Comparison of ENCODE assay signal across 22 mouse cellular contexts in genomic region chr2:74709465-74710419, GRCm38 (mm10). TPM values are rescaled to one million over a fixed set of nuclear protein-coding genes. Genes with fewer than 3 reads are reported as not detected.
DNase-seq lines count a peak whose midpoint lies in the region; ATAC-seq and TF ChIP-seq lines count a peak whose summit lies in the region.
"Had no signal": no experiment of that assay in that cellular context is flagged by ENCODE, and none has a peak within 500 bp of the region (broad histone marks: within the 10 kb centered on the region; RNA-seq: fewer than 3 reads in every experiment).

No protein-coding gene starts in this region.

- H3K4me2 ChIP-seq in forebrain, embryonic 16.5 days (ENCODE audit: low read length) = no peak overlapping the region
- H3K4me2 ChIP-seq in kidney, embryonic 16.5 days (replicated peaks; ENCODE audit: low read depth, low read length) = peak overlapping the region; percentile 72
- peak overlapping the region; percentile 69 for H3K4me2 ChIP-seq in neural tube, embryonic 13.5 days
- H3K4me2 ChIP-seq: embryonic facial prominence, embryonic 13.5 days; forebrain, embryonic 15.5 days; heart, embryonic 12.5 days; hindbrain, embryonic 13.5 days; limb, embryonic 15.5 days had no signal

- TF ChIP-seq CTCF in lung, adult 2 months (IDR thresholded peaks at IDR 0.05; ENCODE audit: insufficient read depth, low read length) = no peak

- TF ChIP-seq POLR2A in lung, adult 2 months (IDR thresholded peaks at IDR 0.05; ENCODE audit: borderline replicate concordance, extremely low read depth, low read depth, low read length) = no peak

- peak; percentile 27 for DNase-seq in forebrain, embryonic 10.5 days (ENCODE audit: extremely low spot score, low spot score)
- no peak for DNase-seq in kidney, adult 11 months
- DNase-seq in embryonic facial prominence, embryonic 10.5 days (ENCODE audit: low spot score) = peak; percentile 25
- no peak for DNase-seq in lung, adult 2 months
- no peak for DNase-seq in lung, adult 18-20 months
- DNase-seq: cerebellum, adult 9-10 months; heart, postnatal 14 days; right cerebral cortex, postnatal 14 days; spleen, adult 18-20 months; thymus, adult 18-20 months had no signal

- H3K27ac ChIP-seq in forebrain, embryonic 10.5 days = no peak overlapping the region
- H3K27ac ChIP-seq in forebrain, embryonic 16.5 days (ENCODE audit: low read length) = no peak overlapping the region
- H3K27ac ChIP-seq in kidney, embryonic 16.5 days (ENCODE audit: low read length) = peak overlapping the region; percentile 99
- no peak overlapping the region for H3K27ac ChIP-seq in embryonic facial prominence, embryonic 10.5 days (replicated peaks)
- peak overlapping the region; percentile 100 for H3K27ac ChIP-seq in neural tube, embryonic 13.5 days (replicated peaks)
- H3K27ac ChIP-seq: embryonic facial prominence, embryonic 13.5 days; forebrain, embryonic 15.5 days; hindbrain, embryonic 13.5 days; limb, embryonic 15.5 days had no signal

- no peaks in the 10 kb centered on the region for H3K9me3 ChIP-seq in forebrain, embryonic 10.5 days
- no peaks in the 10 kb centered on the region for H3K9me3 ChIP-seq in forebrain, embryonic 16.5 days (ENCODE audit: control insufficient read depth, low read length)
- no peaks in the 10 kb centered on the region for H3K9me3 ChIP-seq in kidney, embryonic 16.5 days (ENCODE audit: low read length)
- no peaks in the 10 kb centered on the region for H3K9me3 ChIP-seq in embryonic facial prominence, embryonic 10.5 days
- no peaks in the 10 kb centered on the region for H3K9me3 ChIP-seq in neural tube, embryonic 13.5 days
- H3K9me3 ChIP-seq: embryonic facial prominence, embryonic 13.5 days; forebrain, embryonic 15.5 days; heart, embryonic 12.5 days; hindbrain, embryonic 13.5 days; limb, embryonic 15.5 days had no signal

- H3K36me3 ChIP-seq in forebrain, embryonic 10.5 days (replicated peaks) = no peaks in the 10 kb centered on the region
- H3K36me3 ChIP-seq in forebrain, embryonic 16.5 days (ENCODE audit: control insufficient read depth, insufficient read depth) = no peaks in the 10 kb centered on the region
- H3K36me3 ChIP-seq in kidney, embryonic 16.5 days (ENCODE audit: insufficient read depth, low read length) = no peaks in the 10 kb centered on the region
- no peaks in the 10 kb centered on the region for H3K36me3 ChIP-seq in embryonic facial prominence, embryonic 10.5 days (replicated peaks)
- no peaks in the 10 kb centered on the region for H3K36me3 ChIP-seq in neural tube, embryonic 13.5 days
- H3K36me3 ChIP-seq: embryonic facial prominence, embryonic 13.5 days; forebrain, embryonic 15.5 days; heart, embryonic 12.5 days; hindbrain, embryonic 13.5 days; limb, embryonic 15.5 days had no signal

- peaks cover 100% of the 10 kb centered on the region for H3K27me3 ChIP-seq in forebrain, embryonic 10.5 days (ENCODE audit: poor library complexity, severe bottlenecking)
- H3K27me3 ChIP-seq in forebrain, embryonic 16.5 days (replicated peaks; ENCODE audit: control insufficient read depth, insufficient read depth, low read length) = peaks cover 82% of the 10 kb centered on the region
- H3K27me3 ChIP-seq in kidney, embryonic 16.5 days (ENCODE audit: insufficient read depth, low read length) = no peaks in the 10 kb centered on the region
- H3K27me3 ChIP-seq in embryonic facial prominence, embryonic 10.5 days (replicated peaks; ENCODE audit: low read depth, poor library complexity, severe bottlenecking) = peaks cover 100% of the 10 kb centered on the region
- no peaks in the 10 kb centered on the region for H3K27me3 ChIP-seq in neural tube, embryonic 13.5 days

- H3K4me1 ChIP-seq in forebrain, embryonic 10.5 days = peaks cover 18% of the 10 kb centered on the region
- H3K4me1 ChIP-seq in forebrain, embryonic 16.5 days (replicated peaks; ENCODE audit: control insufficient read depth, insufficient read depth, low read length) = peaks cover 15% of the 10 kb centered on the region
- peaks cover 34% of the 10 kb centered on the region for H3K4me1 ChIP-seq in kidney, embryonic 16.5 days (ENCODE audit: insufficient read depth, low read length)
- H3K4me1 ChIP-seq in embryonic facial prominence, embryonic 10.5 days = peaks cover 15% of the 10 kb centered on the region
- H3K4me1 ChIP-seq in neural tube, embryonic 13.5 days (replicated peaks) = peaks cover 46% of the 10 kb centered on the region
- H3K4me1 ChIP-seq in lung, adult 2 months (ENCODE audit: control insufficient read depth, insufficient read depth, low read length) = no peaks in the 10 kb centered on the region

- 3% methylated on average over 5 of the region's 5 CpGs for whole genome bisulfite sequencing in forebrain, embryonic 10.5 days
- WGBS in forebrain, embryonic 16.5 days = 4% methylated on average over 5 of the region's 5 CpGs
- 21% methylated on average over 5 of the region's 5 CpGs for WGBS in kidney, embryonic 16.5 days
- WGBS in embryonic facial prominence, embryonic 10.5 days = 4% methylated on average over 5 of the region's 5 CpGs
- 3% methylated on average over 5 of the region's 5 CpGs for WGBS in neural tube, embryonic 13.5 days
- WGBS in lung, adult 2 months = 13% methylated on average over 5 of the region's 5 CpGs

- no peak overlapping the region for H3K9ac ChIP-seq in forebrain, embryonic 16.5 days (replicated peaks; ENCODE audit: low read depth, low read length)
- H3K9ac ChIP-seq in kidney, embryonic 16.5 days (replicated peaks; ENCODE audit: low read length) = peak overlapping the region; percentile 61
- H3K9ac ChIP-seq in neural tube, embryonic 13.5 days = peak overlapping the region; percentile 100
- H3K9ac ChIP-seq: embryonic facial prominence, embryonic 13.5 days; forebrain, embryonic 15.5 days; heart, embryonic 12.5 days; hindbrain, embryonic 13.5 days; limb, embryonic 15.5 days had no signal

- ATAC-seq in forebrain, embryonic 16.5 days = no peak
- ATAC-seq in kidney, embryonic 16.5 days (ENCODE audit: low FRiP score, low TSS enrichment) = no peak
- ATAC-seq in neural tube, embryonic 13.5 days (ENCODE audit: low read depth) = no peak
- ATAC-seq: forebrain, embryonic 15.5 days; intestine, embryonic 16.5 days; midbrain, embryonic 16.5 days had no signal

- H3K4me3 ChIP-seq in forebrain, embryonic 10.5 days = no peak overlapping the region
- H3K4me3 ChIP-seq in forebrain, embryonic 16.5 days (replicated peaks; ENCODE audit: low read length) = no peak overlapping the region
- H3K4me3 ChIP-seq in kidney, embryonic 16.5 days (ENCODE audit: low read length) = peak overlapping the region; percentile 9
- no peak overlapping the region for H3K4me3 ChIP-seq in embryonic facial prominence, embryonic 10.5 days
- H3K4me3 ChIP-seq in neural tube, embryonic 13.5 days = peak overlapping the region; percentile 99
- H3K4me3 ChIP-seq in lung, adult 2 months (replicated peaks; ENCODE audit: extremely low read depth, low read depth, low read length) = no peak overlapping the region
- H3K4me3 ChIP-seq: embryonic facial prominence, embryonic 13.5 days; forebrain, embryonic 15.5 days; heart, embryonic 12.5 days; hindbrain, embryonic 13.5 days; limb, embryonic 15.5 days had no signal

RNA-seq across cellular contexts. Expression of gene Hoxd3, which starts 2.0 kb away (rescaled TPM):
- polyA plus RNA-seq in forebrain, embryonic 10.5 days (2016; fragmentation: Nextera tagmentation; extraction: Ambion mirVana) = 0.10 TPM in 1 of 2 replicates, not detected in the other
- polyA plus RNA-seq in forebrain, embryonic 16.5 days (2015; fragmentation: Nextera tagmentation; extraction: Ambion mirVana) = not detected in 2 replicates
- 14.6 and 15.4 TPM in 2 replicates for polyA plus RNA-seq in kidney, embryonic 16.5 days (2015; fragmentation: Nextera tagmentation; extraction: Ambion mirVana)
- polyA plus RNA-seq in embryonic facial prominence, embryonic 10.5 days (2016; fragmentation: Nextera tagmentation; extraction: Ambion mirVana) = 1.7 and 6.9 TPM in 2 replicates
- polyA plus RNA-seq in neural tube, embryonic 13.5 days (2015; fragmentation: Nextera tagmentation; extraction: Ambion mirVana) = 24.2 and 33.8 TPM in 2 replicates
- polyA plus RNA-seq in lung, adult 2 months (2012; rRNA removed) = 0.09 TPM in 2 replicates
- polyA plus RNA-seq: cortical plate, adult 2 months; forebrain, embryonic 15.5 days; midbrain, embryonic 16.5 days had no signal

RNA-seq across cellular contexts. Expression of gene Hoxd4, which starts 2.0 kb away (rescaled TPM):
- not detected in 2 replicates for polyA plus RNA-seq in forebrain, embryonic 10.5 days (2016; fragmentation: Nextera tagmentation; extraction: Ambion mirVana)
- polyA plus RNA-seq in forebrain, embryonic 16.5 days (2015; fragmentation: Nextera tagmentation; extraction: Ambion mirVana) = not detected in 2 replicates
- 4.5 and 4.9 TPM in 2 replicates for polyA plus RNA-seq in kidney, embryonic 16.5 days (2015; fragmentation: Nextera tagmentation; extraction: Ambion mirVana)
- not detected in 2 replicates for polyA plus RNA-seq in embryonic facial prominence, embryonic 10.5 days (2016; fragmentation: Nextera tagmentation; extraction: Ambion mirVana)
- 6.9 and 7.2 TPM in 2 replicates for polyA plus RNA-seq in neural tube, embryonic 13.5 days (2015; fragmentation: Nextera tagmentation; extraction: Ambion mirVana)
- polyA plus RNA-seq in lung, adult 2 months (2012; rRNA removed) = 0.63 and 1.4 TPM in 2 replicates
- polyA plus RNA-seq: cortical plate, adult 2 months; embryonic facial prominence, embryonic 13.5 days; forebrain, embryonic 15.5 days; liver, embryonic 16.5 days; midbrain, embryonic 16.5 days had no signal

RNA-seq across cellular contexts. Expression of gene Hoxd8, which starts 5.3 kb away (rescaled TPM):
- polyA plus RNA-seq in forebrain, embryonic 10.5 days (2016; fragmentation: Nextera tagmentation; extraction: Ambion mirVana) = not detected in 2 replicates
- not detected in 2 replicates for polyA plus RNA-seq in forebrain, embryonic 16.5 days (2015; fragmentation: Nextera tagmentation; extraction: Ambion mirVana)
- 41.0 and 45.6 TPM in 2 replicates for polyA plus RNA-seq in kidney, embryonic 16.5 days (2015; fragmentation: Nextera tagmentation; extraction: Ambion mirVana)
- not detected in 2 replicates for polyA plus RNA-seq in embryonic facial prominence, embryonic 10.5 days (2016; fragmentation: Nextera tagmentation; extraction: Ambion mirVana)
- polyA plus RNA-seq in neural tube, embryonic 13.5 days (2015; fragmentation: Nextera tagmentation; extraction: Ambion mirVana) = 17.4 and 22.8 TPM in 2 replicates
- 0.49 and 0.67 TPM in 2 replicates for polyA plus RNA-seq in lung, adult 2 months (2012; rRNA removed)
- polyA plus RNA-seq: cortical plate, adult 2 months; midbrain, embryonic 16.5 days had no signal

RNA-seq across cellular contexts. Expression of gene Hoxd9, which starts 12.2 kb away (rescaled TPM):
- not detected in 2 replicates for polyA plus RNA-seq in forebrain, embryonic 10.5 days (2016; fragmentation: Nextera tagmentation; extraction: Ambion mirVana)
- not detected in 2 replicates for polyA plus RNA-seq in forebrain, embryonic 16.5 days (2015; fragmentation: Nextera tagmentation; extraction: Ambion mirVana)
- 38.2 and 38.4 TPM in 2 replicates for polyA plus RNA-seq in kidney, embryonic 16.5 days (2015; fragmentation: Nextera tagmentation; extraction: Ambion mirVana)
- polyA plus RNA-seq in embryonic facial prominence, embryonic 10.5 days (2016; fragmentation: Nextera tagmentation; extraction: Ambion mirVana) = not detected in 2 replicates
- 27.7 and 42.7 TPM in 2 replicates for polyA plus RNA-seq in neural tube, embryonic 13.5 days (2015; fragmentation: Nextera tagmentation; extraction: Ambion mirVana)
- polyA plus RNA-seq in lung, adult 2 months (2012; rRNA removed) = 0.43 and 0.75 TPM in 2 replicates
- polyA plus RNA-seq: cortical plate, adult 2 months; forebrain, embryonic 15.5 days; hindbrain, embryonic 13.5 days; liver, embryonic 16.5 days; midbrain, embryonic 16.5 days had no signal

RNA-seq across cellular contexts. Expression of gene Gm28230, which starts 16.8 kb away (rescaled TPM):
- polyA plus RNA-seq in forebrain, embryonic 10.5 days (2016; fragmentation: Nextera tagmentation; extraction: Ambion mirVana) = not detected in 2 replicates
- not detected in 2 replicates for polyA plus RNA-seq in forebrain, embryonic 16.5 days (2015; fragmentation: Nextera tagmentation; extraction: Ambion mirVana)
- 1.3 and 2.1 TPM in 2 replicates for polyA plus RNA-seq in kidney, embryonic 16.5 days (2015; fragmentation: Nextera tagmentation; extraction: Ambion mirVana)
- not detected in 2 replicates for polyA plus RNA-seq in embryonic facial prominence, embryonic 10.5 days (2016; fragmentation: Nextera tagmentation; extraction: Ambion mirVana)
- 2.2 and 2.4 TPM in 2 replicates for polyA plus RNA-seq in neural tube, embryonic 13.5 days (2015; fragmentation: Nextera tagmentation; extraction: Ambion mirVana)
- 0.14 and 0.18 TPM in 2 replicates for polyA plus RNA-seq in lung, adult 2 months (2012; rRNA removed)
- polyA plus RNA-seq: cortical plate, adult 2 months; forebrain, embryonic 15.5 days; heart, embryonic 12.5 days; intestine, embryonic 16.5 days; liver, embryonic 16.5 days; midbrain, embryonic 16.5 days had no signal

Comparison
In these comparisons a context has a peak if more than half of its experiments do, and no peak if none do; other contexts are left out.
1. DNase-seq: peak in forebrain, embryonic 10.5 days (single experiment) and embryonic facial prominence, embryonic 10.5 days (single experiment); none in kidney, adult 11 months (single experiment), lung, adult 2 months (single experiment) and lung, adult 18-20 months (0 of 2).
2. H3K27ac ChIP-seq: peak in kidney, embryonic 16.5 days (single experiment) and neural tube, embryonic 13.5 days (single experiment); none in forebrain, embryonic 10.5 days (single experiment), forebrain, embryonic 16.5 days (single experiment) and embryonic facial prominence, embryonic 10.5 days (single experiment).
3. H3K4me3 ChIP-seq: peak in kidney, embryonic 16.5 days (single experiment) and neural tube, embryonic 13.5 days (single experiment); none in forebrain, embryonic 10.5 days (single experiment), forebrain, embryonic 16.5 days (single experiment), embryonic facial prominence, embryonic 10.5 days (single experiment) and lung, adult 2 months (single experiment).
4. RNA of gene Hoxd8, which starts 5.3 kb away (polyA plus RNA-seq): 41.0 to 45.6 TPM in kidney, embryonic 16.5 days and 17.4 to 22.8 TPM in neural tube, embryonic 13.5 days; 0.49 to 0.67 TPM in lung, adult 2 months, not detected in forebrain, embryonic 16.5 days, not detected in embryonic facial prominence, embryonic 10.5 days and not detected in forebrain, embryonic 10.5 days; every median in the first group is over 10 times any median in the second.